Mouse (Mus musculus): ENCODE results near the gene Wasf2.

Gene Wasf2

GRCm38 (mm10) chr4:133175998-133176760 is 45.9 kb downstream of the Wasf2 start:
- DNase-seq (ENCODE audit: low spot score): no peak

- DNase-seq (ENCODE audit: low spot score): no peak
Observed at GRCm38 (mm10) chr4:133176761-133177403, 46.6 kb downstream of the Wasf2 start.

GRCm38 (mm10) chr4:133178305-133178704 is 48.0 kb downstream of the Wasf2 start:
- DNase-seq (ENCODE audit: low spot score): no peak

- DNase-seq (ENCODE audit: low spot score): no peak
Observed at GRCm38 (mm10) chr4:133179258-133179657, 49.0 kb downstream of the Wasf2 start.

GRCm38 (mm10) chr4:133182439-133183033 is 52.2 kb downstream of the Wasf2 start:
- DNase-seq (ENCODE audit: low spot score): no peak

- no peak for DNase-seq (ENCODE audit: low spot score)
Observed at GRCm38 (mm10) chr4:133184031-133184897, 54.0 kb downstream of the Wasf2 start.

GRCm38 (mm10) chr4:133184898-133185665 is 54.8 kb downstream of the Wasf2 start:
- no peak for DNase-seq (ENCODE audit: low spot score)

- DNase-seq (ENCODE audit: low spot score): no peak
Observed at GRCm38 (mm10) chr4:133185893-133186292, 55.6 kb downstream of the Wasf2 start.

GRCm38 (mm10) chr4:133186856-133187255 is 56.6 kb downstream of the Wasf2 start:
- no peak for DNase-seq (ENCODE audit: low spot score)

GRCm38 (mm10) chr4:133189396-133189795 is 59.1 kb downstream of the Wasf2 start:
- DNase-seq (ENCODE audit: low spot score): no peak

GRCm38 (mm10) chr4:133194482-133194881 is 64.2 kb downstream of the Wasf2 start:
- DNase-seq (ENCODE audit: low spot score): no peak

GRCm38 (mm10) chr4:133195014-133195413 is 64.7 kb downstream of the Wasf2 start:
- no peak for DNase-seq (ENCODE audit: low spot score)

- no peak for DNase-seq (ENCODE audit: low spot score)
Observed at GRCm38 (mm10) chr4:133196136-133196535, 65.8 kb downstream of the Wasf2 start.

GRCm38 (mm10) chr4:133196852-133197251 is 66.5 kb downstream of the Wasf2 start:
- no peak for DNase-seq (ENCODE audit: low spot score)

GRCm38 (mm10) chr4:133197355-133197754 is 67.0 kb downstream of the Wasf2 start:
- no peak for DNase-seq (ENCODE audit: low spot score)

GRCm38 (mm10) chr4:133197801-133198286 is 67.5 kb downstream of the Wasf2 start:
- no peak for DNase-seq (ENCODE audit: low spot score)

- no peak for DNase-seq (ENCODE audit: low spot score)
Observed at GRCm38 (mm10) chr4:133198337-133199180, 68.3 kb downstream of the Wasf2 start.

GRCm38 (mm10) chr4:133199743-133200142 is 69.4 kb downstream of the Wasf2 start:
- no peak for DNase-seq (ENCODE audit: low spot score)

GRCm38 (mm10) chr4:133200343-133200742 is 70.0 kb downstream of the Wasf2 start:
- no peak for DNase-seq (ENCODE audit: low spot score)
